Mouse (Mus musculus) mature B cell (primary cell): ENCODE results near the gene Crip3.

Experiments
- in situ Hi-C: fragments of 300-500 bp; cut with MboI; formaldehyde crosslinking; loops from 2 replicates; pipeline ENCODE4 v1.14.3; 2019

Crip3 gene

DNA sequence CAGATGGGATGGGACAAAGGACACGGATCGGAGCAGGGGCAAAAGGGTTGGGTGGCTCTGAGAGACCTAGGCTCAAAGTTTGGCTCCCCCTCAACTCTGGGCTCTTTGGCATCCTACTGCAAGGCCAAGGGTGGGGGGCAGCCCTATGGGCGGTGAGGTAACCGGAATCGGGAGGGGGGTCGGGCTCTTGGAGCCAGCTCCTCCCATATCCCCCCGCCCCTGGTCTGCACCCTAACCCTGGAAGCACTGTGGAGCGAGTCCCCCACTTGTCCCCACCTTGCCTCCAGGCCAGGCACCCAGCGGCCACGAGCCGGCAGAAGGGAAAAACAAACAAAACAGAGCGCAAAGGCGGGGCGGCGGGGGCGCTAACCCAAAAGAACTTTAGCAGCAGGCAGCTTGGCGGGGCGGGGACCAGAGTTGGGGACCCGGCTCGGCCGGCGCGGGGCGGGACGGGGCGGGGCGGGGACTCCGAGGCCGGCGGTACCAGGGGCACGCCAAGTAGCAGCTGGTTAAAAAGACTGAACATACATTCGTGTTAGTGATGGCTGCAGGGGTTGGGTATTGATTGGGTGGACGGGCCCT, 26.5 kb downstream of the Crip3 start:
- in situ Hi-C loops: no loop called here

DNA sequence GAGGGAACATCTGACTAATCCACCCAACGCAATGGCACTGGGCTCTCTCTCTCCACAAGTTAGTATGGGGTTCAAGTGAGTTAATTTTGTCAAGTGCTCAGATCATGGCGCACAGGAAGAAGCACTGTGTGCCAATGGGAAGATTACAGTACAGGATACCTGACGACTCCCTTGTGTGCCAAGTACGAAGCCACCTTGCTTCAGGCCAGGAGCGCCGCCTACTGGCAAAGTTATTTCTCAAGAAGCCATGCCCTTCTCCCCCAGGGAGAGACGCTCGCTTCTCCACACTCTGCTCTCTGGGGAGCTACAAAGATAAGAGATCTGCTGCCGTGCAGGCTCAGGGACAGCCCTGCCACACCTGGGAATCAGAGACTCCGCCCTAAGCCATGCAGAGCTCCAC, 29.1 kb downstream of the Crip3 start:
- in situ Hi-C loops: no loop called here

DNA sequence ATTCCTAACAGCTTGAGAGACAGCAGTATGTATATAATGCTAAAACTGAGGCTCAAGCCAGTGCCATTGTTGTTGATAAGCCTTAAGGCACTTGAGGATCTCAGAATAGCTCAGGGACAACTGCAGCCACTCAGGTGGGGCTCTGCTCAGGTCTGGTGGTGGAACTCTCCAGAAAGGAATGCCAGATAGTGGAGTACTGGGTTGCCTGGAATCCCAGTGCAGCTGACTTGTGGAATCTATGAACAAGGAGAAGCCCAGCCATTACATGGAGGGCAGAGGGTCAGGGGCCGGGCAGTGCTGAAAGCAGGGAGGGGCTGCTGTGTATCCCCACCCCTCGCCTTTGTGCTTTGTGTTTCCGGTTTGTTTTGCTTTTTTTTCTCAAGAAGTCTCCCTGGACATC, 29.7 kb downstream of the Crip3 start:
- in situ Hi-C loops: no loop called here

DNA sequence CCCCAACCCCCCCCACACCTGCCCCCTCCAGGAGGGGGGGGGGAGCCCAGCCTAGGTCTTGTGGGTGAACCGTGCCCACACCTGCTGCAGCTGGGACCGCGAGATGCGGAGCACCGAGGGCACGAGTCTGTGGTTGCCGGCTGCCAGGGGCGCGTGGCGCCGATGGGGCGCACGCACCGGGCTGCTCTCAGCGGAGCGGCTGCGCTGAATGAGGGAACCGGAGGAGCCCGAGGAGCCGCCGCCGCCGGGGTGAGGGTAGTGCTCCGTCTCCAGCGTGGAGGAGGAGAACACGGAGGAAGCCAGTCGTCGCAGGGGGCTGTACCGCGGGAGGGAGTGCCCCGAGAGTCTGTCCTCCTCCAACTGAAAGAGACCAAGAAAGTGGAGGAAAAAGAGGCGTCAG, 31.9 kb downstream of the Crip3 start:
- in situ Hi-C loops: no loop called here

DNA sequence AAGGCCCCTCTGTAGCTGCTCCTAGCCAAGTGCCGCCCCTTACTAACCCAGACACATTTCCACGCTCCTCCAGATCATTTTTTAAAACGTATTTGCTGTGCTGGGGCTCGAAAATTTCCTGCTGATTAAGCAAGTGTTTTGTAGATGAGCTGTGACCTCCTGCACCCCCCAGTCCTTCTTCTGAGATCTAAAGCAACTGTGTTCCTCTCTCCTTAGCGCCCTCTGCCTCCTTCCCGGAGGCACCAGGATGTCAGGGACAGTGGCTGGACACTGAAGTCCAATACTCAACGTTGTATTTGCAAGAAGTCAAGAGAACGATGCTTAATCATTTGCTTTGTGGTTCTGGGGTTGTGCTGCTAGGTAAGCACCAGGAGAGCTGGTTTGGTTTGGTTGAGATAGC, 32.6 kb downstream of the Crip3 start:
- in situ Hi-C loops: no loop called here

DNA sequence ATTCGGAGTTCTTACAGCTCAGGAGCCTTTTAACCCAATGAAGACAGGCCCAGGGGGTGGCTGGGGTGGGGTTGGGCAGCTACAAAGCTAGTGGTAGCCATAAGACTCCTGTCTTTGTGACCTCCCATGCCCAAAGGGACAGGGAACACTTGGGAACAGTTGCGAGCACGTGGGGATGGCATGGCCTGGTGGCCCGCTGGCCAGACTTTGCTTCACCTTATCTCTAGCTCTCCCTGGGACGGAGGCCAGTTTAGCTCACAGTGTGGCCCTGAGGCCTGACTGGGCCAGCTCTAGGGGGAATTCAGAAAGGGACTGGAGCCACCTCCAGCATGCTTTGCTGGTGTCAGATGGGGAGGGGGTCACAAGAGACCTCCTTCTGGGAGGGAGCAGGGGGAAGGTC, 33.5 kb downstream of the Crip3 start:
- in situ Hi-C loops: no loop called here

DNA sequence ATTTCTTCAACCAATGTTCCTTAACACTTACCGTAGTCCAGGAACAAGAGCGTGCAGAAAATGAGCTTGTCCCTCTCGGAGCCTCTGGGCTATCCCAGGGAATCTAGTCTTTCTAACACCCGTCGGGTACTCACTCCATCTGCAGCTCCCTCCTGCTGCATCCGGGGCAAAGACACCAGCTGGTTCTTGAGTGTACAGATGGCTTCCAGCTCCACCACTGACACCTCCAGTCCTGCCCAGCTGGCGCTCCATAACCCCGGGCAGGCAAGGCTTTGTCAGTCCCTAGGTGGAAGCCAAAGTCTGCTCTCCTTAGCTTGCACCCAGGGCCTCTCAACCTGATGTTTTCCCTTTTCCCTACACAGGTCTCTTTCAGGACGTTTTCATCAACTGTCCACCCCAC, 39.1 kb downstream of the Crip3 start:
- in situ Hi-C loops: no loop called here

DNA sequence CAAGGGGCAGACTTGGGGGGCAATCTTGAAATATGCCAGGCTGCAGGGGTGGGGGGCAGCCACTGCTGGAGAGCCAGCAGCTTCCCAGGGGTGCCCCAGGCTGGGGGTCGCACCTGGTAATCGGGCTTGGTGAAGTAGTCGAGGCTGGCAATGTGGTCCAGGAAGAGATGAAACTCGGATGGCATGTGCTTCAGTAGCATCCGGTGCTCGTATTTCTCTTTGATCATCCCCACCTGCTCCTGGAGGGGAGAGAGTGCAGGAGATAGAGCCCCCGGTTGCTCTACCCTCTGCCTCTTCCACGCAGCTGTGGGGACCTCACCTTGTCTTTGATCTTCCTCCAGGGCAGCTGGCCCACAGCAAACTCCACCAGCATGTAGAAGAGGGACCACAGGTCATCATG, 47.9 kb downstream of the Crip3 start:
- in situ Hi-C loops: no loop called here

DNA sequence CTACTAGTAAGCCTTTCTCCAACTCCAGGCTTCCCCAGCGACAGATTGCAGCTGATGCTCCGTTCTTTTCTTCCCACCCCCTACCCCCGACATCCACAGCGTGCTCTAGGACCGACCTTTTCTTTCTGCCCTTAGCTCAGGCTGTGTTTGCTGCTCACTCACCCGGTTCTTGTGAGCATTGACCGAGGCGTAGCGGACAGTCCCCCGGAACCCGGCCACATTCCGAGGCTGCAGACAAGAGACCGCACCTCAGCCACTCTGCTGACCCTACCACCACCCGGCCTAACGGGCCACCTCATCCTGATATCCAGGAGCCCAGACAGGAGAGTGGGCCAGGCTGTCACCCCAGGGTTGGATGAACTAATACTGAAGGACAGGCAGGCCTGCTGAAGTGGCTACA, 48.6 kb downstream of the Crip3 start:
- in situ Hi-C loops: no loop called here
